Mouse (Mus musculus) hindlimb bud, embryonic 11.5 days (tissue): ENCODE measurements around the gene Efcab12.

Source experiments
- DNase-seq: peaks from one replicate; pipeline ENCODE4 v3.0.0-alpha.2; 2012; ENCODE audit warnings: low read depth, low spot score; ENCODE audit errors: extremely low spot score

Efcab12 gene

GRCm38 (mm10) chr6:115801811-115802210 is 36.4 kb downstream of the Efcab12 start:
- no peak for DNase-seq

- DNase-seq: no peak
Observed at GRCm38 (mm10) chr6:115792691-115793215, 45.5 kb downstream of the Efcab12 start.

GRCm38 (mm10) chr6:115791842-115792686 is 46.1 kb downstream of the Efcab12 start:
- no peak for DNase-seq

- no peak for DNase-seq
Observed at GRCm38 (mm10) chr6:115791016-115791415, 47.2 kb downstream of the Efcab12 start.

GRCm38 (mm10) chr6:115782781-115783180 is 55.4 kb downstream of the Efcab12 start:
- no peak for DNase-seq

- no peak for DNase-seq
Observed at GRCm38 (mm10) chr6:115776363-115776762, 61.8 kb downstream of the Efcab12 start.

GRCm38 (mm10) chr6:115775838-115776237 is 62.4 kb downstream of the Efcab12 start:
- no peak for DNase-seq

- DNase-seq: no peak
Observed at GRCm38 (mm10) chr6:115774501-115774921, 63.7 kb downstream of the Efcab12 start, which contains the start of gene Cand2. Gene Cand2 (plus strand): TSS chr6:115774538.

GRCm38 (mm10) chr6:115773966-115774413 is 64.2 kb downstream of the Efcab12 start:
- peak; percentile 78 for DNase-seq

- no peak for DNase-seq
Observed at GRCm38 (mm10) chr6:115772604-115773003, 65.6 kb downstream of the Efcab12 start.

- DNase-seq: no peak
Observed at GRCm38 (mm10) chr6:115772201-115772600, 66.0 kb downstream of the Efcab12 start.

- DNase-seq: no peak
Observed at GRCm38 (mm10) chr6:115770852-115771251, 67.4 kb downstream of the Efcab12 start.

- no peak for DNase-seq
Observed at GRCm38 (mm10) chr6:115770059-115770670, 68.0 kb downstream of the Efcab12 start.

- DNase-seq: no peak
Observed at GRCm38 (mm10) chr6:115768207-115768606, 70.0 kb downstream of the Efcab12 start.

- no peak for DNase-seq
Observed at GRCm38 (mm10) chr6:115767357-115767756, 70.9 kb downstream of the Efcab12 start.

- DNase-seq: no peak
Observed at GRCm38 (mm10) chr6:115764179-115764578, 74.0 kb downstream of the Efcab12 start.

GRCm38 (mm10) chr6:115761995-115762756 is 76.0 kb downstream of the Efcab12 start, which contains the start of gene Tmem40:
Gene Tmem40 (minus strand): TSS chr6:115762410.
- no peak for DNase-seq

GRCm38 (mm10) chr6:115760982-115761381 is 77.2 kb downstream of the Efcab12 start:
- DNase-seq: no peak
